Mouse (Mus musculus): ENCODE measurements around the gene Pde4b. TPM values are rescaled to one million over a fixed set of nuclear protein-coding genes. Genes with fewer than 3 reads are reported as not detected.

The Pde4b gene
- total RNA-seq, 1 experiment = 1.4 TPM

DNA sequence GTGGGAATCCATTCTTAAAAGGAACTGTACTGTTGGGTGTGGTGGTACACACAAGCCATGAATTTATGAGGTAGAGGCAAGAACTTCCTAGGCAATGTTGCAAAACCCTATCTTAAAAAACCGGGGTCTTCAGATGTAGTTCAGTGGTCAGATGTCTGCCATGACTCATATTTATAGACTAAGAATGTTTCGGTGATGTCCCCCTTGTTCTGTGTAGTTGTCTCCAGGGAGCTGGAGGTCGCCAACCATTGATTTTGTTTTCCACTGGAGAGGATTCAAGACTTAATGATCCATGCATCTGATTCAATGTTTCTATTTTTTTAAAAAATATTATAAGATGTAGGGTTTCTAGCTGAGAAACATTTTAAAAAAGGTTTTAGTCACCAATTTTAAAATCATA lies 496.1 kb downstream of the Pde4b start:
- TF ChIP-seq CHD2 (IDR thresholded peaks at IDR 0.05; ENCODE audit: low read depth, low read length) (no peak), ZC3H11A (IDR thresholded peaks at IDR 0.05; ENCODE audit: borderline replicate concordance, low read depth, low read length) (no peak), MAFK (IDR thresholded peaks at IDR 0.05; ENCODE audit: insufficient read depth, low read depth, low read length) (no peak), HCFC1 (IDR thresholded peaks at IDR 0.05; ENCODE audit: borderline replicate concordance, insufficient read depth, low read length) (no peak), ZNF384 (IDR thresholded peaks at IDR 0.05; ENCODE audit: low read depth, low read length) (no peak)
- Histone ChIP-seq H3K4me1 (ENCODE audit: control insufficient read depth in 2 of 2, insufficient read depth in 2 of 2, low read length in 2 of 2, poor library complexity in 1 of 2) (peaks cover 0 to 2% of the 10 kb centered on the region in 2 experiments; a peak in 1 of 4 replicates), H3K9me3 (ENCODE audit: control insufficient read depth, insufficient read depth, low read depth, low read length) (no peaks in the 10 kb centered on the region), H3K27ac (ENCODE audit: insufficient read depth, low read depth, low read length, poor library complexity, severe bottlenecking) (no peak overlapping the region), H3K9ac (ENCODE audit: insufficient read depth, low read depth, low read length, poor library complexity, severe bottlenecking) (no peak overlapping the region), H3K36me3 (ENCODE audit: control insufficient read depth, insufficient read depth, low read length, poor library complexity, severe bottlenecking) (no peaks in the 10 kb centered on the region), H3K4me3 (ENCODE audit: insufficient read depth in 1 of 2, low read depth in 1 of 2, low read length in 2 of 2, poor library complexity in 1 of 2, severe bottlenecking in 1 of 2) (no peak overlapping the region)
- DNase-seq (ENCODE audit: low read depth, low spot score) = no peak
- in situ Hi-C loops (cut with MboI; ENCODE audit: low sequenced_read_pairs in 2 of 2, unreplicated experiment in 2 of 2) = no loop called here

DNA sequence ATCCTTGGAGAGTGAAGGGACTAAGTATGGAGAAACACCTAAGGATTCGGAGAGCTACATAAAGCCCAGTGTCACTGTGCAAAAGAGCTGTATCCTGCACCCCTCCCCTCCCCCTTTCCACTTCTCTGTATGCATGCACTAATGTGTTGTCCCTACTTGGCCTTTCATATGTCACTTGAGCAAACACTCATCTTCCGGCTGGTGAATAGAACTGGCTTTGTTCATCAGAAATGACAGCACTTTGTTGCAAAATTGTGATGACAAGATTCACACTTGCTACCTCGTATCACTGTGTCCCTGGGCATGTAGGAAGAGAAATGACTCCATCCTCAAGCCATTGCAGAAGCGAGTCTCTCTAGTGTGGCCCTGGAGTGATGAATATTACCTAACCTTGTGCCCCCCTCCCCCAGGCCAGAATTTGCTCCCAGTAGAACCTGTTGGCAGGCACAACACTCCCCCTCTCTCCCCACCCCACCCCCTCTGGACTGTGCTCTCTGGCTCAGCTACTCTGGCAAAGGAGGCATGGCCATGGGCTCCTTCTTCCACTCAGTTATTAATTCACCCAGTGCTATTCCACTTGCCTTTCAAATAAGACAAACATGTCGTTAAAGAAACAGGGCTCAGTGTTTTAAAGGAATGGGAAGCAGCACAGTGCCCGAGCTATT lies 497.4 kb downstream of the Pde4b start:
- no peak overlapping the region for H3K4me3 ChIP-seq (ENCODE audit: insufficient read depth in 1 of 2, low read depth in 1 of 2, low read length in 2 of 2, poor library complexity in 1 of 2, severe bottlenecking in 1 of 2)
- DNase-seq (ENCODE audit: low read depth, low spot score) = no peak
- H3K4me1 ChIP-seq (ENCODE audit: control insufficient read depth in 2 of 2, insufficient read depth in 2 of 2, low read length in 2 of 2, poor library complexity in 1 of 2) = peaks cover 0 to 2% of the 10 kb centered on the region in 2 experiments; a peak in 1 of 4 replicates
- H3K9me3 ChIP-seq (ENCODE audit: control insufficient read depth, insufficient read depth, low read depth, low read length) = no peaks in the 10 kb centered on the region
- H3K27ac ChIP-seq (ENCODE audit: insufficient read depth, low read depth, low read length, poor library complexity, severe bottlenecking) = no peak overlapping the region
- in situ Hi-C loops (cut with MboI; ENCODE audit: low sequenced_read_pairs in 2 of 2, unreplicated experiment in 2 of 2) = no loop called here
- no peak for TF ChIP-seq CHD2 (IDR thresholded peaks at IDR 0.05; ENCODE audit: low read depth, low read length)
- no peak for TF ChIP-seq ZC3H11A (IDR thresholded peaks at IDR 0.05; ENCODE audit: borderline replicate concordance, low read depth, low read length)
- TF ChIP-seq MAFK (IDR thresholded peaks at IDR 0.05; ENCODE audit: insufficient read depth, low read depth, low read length) = no peak
- TF ChIP-seq HCFC1 (IDR thresholded peaks at IDR 0.05; ENCODE audit: borderline replicate concordance, insufficient read depth, low read length) = no peak
- TF ChIP-seq ZNF384 (IDR thresholded peaks at IDR 0.05; ENCODE audit: low read depth, low read length) = no peak
- H3K36me3 ChIP-seq (ENCODE audit: control insufficient read depth, insufficient read depth, low read length, poor library complexity, severe bottlenecking) = no peaks in the 10 kb centered on the region
- H3K9ac ChIP-seq (ENCODE audit: insufficient read depth, low read depth, low read length, poor library complexity, severe bottlenecking) = no peak overlapping the region

DNA sequence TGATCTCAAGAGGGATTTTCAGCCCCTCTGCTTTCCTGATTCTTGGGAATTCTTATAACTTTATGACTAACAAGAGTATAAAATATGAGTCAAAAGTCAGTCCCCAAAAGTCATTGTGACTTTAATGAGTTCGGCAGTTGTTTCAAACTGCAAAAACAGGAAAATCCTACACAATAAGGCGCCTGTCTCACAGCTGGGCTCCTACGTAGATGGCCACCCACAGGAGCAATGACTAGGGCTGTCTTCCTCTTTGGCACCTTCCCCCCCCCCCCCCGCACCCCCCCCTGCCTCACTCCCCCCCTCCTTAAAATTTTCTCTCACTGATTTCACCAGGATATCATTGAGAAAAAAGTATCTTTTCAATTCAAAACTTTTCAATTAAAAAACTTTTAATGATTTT lies 498.2 kb downstream of the Pde4b start:
- no peak for DNase-seq (ENCODE audit: low read depth, low spot score)
- no peak overlapping the region for H3K9ac ChIP-seq (ENCODE audit: insufficient read depth, low read depth, low read length, poor library complexity, severe bottlenecking)
- no peak overlapping the region for H3K27ac ChIP-seq (ENCODE audit: insufficient read depth, low read depth, low read length, poor library complexity, severe bottlenecking)
- in situ Hi-C loops (cut with MboI; ENCODE audit: low sequenced_read_pairs in 2 of 2, unreplicated experiment in 2 of 2) = no loop called here
- peaks cover 0 to 2% of the 10 kb centered on the region in 2 experiments; a peak in 1 of 4 replicates for H3K4me1 ChIP-seq (ENCODE audit: control insufficient read depth in 2 of 2, insufficient read depth in 2 of 2, low read length in 2 of 2, poor library complexity in 1 of 2)
- H3K36me3 ChIP-seq (ENCODE audit: control insufficient read depth, insufficient read depth, low read length, poor library complexity, severe bottlenecking) = no peaks in the 10 kb centered on the region
- TF ChIP-seq ZC3H11A (IDR thresholded peaks at IDR 0.05; ENCODE audit: borderline replicate concordance, low read depth, low read length) = no peak
- no peak for TF ChIP-seq CHD2 (IDR thresholded peaks at IDR 0.05; ENCODE audit: low read depth, low read length)
- TF ChIP-seq ZNF384 (IDR thresholded peaks at IDR 0.05; ENCODE audit: low read depth, low read length) = no peak
- TF ChIP-seq HCFC1 (IDR thresholded peaks at IDR 0.05; ENCODE audit: borderline replicate concordance, insufficient read depth, low read length) = no peak
- TF ChIP-seq MAFK (IDR thresholded peaks at IDR 0.05; ENCODE audit: insufficient read depth, low read depth, low read length) = no peak
- no peaks in the 10 kb centered on the region for H3K9me3 ChIP-seq (ENCODE audit: control insufficient read depth, insufficient read depth, low read depth, low read length)
- H3K4me3 ChIP-seq (ENCODE audit: insufficient read depth in 1 of 2, low read depth in 1 of 2, low read length in 2 of 2, poor library complexity in 1 of 2, severe bottlenecking in 1 of 2) = no peak overlapping the region

DNA sequence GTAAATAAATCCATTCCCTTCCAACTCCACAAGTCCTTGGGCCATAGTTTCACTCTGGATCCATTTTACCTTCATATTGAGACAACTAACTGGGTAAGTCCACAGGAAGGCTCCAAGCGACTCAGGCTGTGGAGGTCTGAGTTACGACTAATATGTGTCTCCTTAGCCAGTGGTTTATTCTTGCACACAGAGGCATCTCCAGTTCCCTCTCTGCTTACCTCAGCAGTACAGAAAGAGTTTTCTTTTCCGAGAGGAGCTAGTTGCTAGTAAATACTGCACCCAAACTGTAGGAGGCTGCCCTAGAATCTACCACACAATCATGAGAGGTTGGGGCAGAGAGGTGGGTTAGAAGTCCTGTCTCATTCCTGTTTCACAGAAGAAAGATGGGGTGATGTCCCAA lies 499.4 kb downstream of the Pde4b start:
- TF ChIP-seq HCFC1 (IDR thresholded peaks at IDR 0.05; ENCODE audit: borderline replicate concordance, insufficient read depth, low read length) (no peak), ZNF384 (IDR thresholded peaks at IDR 0.05; ENCODE audit: low read depth, low read length) (no peak), ZC3H11A (IDR thresholded peaks at IDR 0.05; ENCODE audit: borderline replicate concordance, low read depth, low read length) (no peak), CHD2 (IDR thresholded peaks at IDR 0.05; ENCODE audit: low read depth, low read length) (no peak), MAFK (IDR thresholded peaks at IDR 0.05; ENCODE audit: insufficient read depth, low read depth, low read length) (no peak)
- DNase-seq (ENCODE audit: low read depth, low spot score) = no peak
- no peak overlapping the region for H3K9ac ChIP-seq (ENCODE audit: insufficient read depth, low read depth, low read length, poor library complexity, severe bottlenecking)
- H3K9me3 ChIP-seq (ENCODE audit: control insufficient read depth, insufficient read depth, low read depth, low read length) = no peaks in the 10 kb centered on the region
- H3K36me3 ChIP-seq (ENCODE audit: control insufficient read depth, insufficient read depth, low read length, poor library complexity, severe bottlenecking) = no peaks in the 10 kb centered on the region
- in situ Hi-C loops (cut with MboI; ENCODE audit: low sequenced_read_pairs in 2 of 2, unreplicated experiment in 2 of 2) = no loop called here
- H3K4me3 ChIP-seq (ENCODE audit: insufficient read depth in 1 of 2, low read depth in 1 of 2, low read length in 2 of 2, poor library complexity in 1 of 2, severe bottlenecking in 1 of 2) = no peak overlapping the region
- no peak overlapping the region for H3K27ac ChIP-seq (ENCODE audit: insufficient read depth, low read depth, low read length, poor library complexity, severe bottlenecking)
- H3K4me1 ChIP-seq (ENCODE audit: control insufficient read depth in 2 of 2, insufficient read depth in 2 of 2, low read length in 2 of 2, poor library complexity in 1 of 2) = peaks cover 0 to 2% of the 10 kb centered on the region in 2 experiments; a peak in 1 of 4 replicates
